Mouse (Mus musculus) thymus, postnatal 0 days (tissue): Measurements from ENCODE around the gene Hs3st3b1. TPM values are rescaled to one million over a fixed set of nuclear protein-coding genes. Genes with fewer than 3 reads are reported as not detected.

ENCODE experiments used
- DNase-seq: peaks from one replicate; pipeline ENCODE4 v3.0.0-alpha.2; 2015; ENCODE audit warnings: low spot score
- polyA plus RNA-seq: library from polyadenylated mRNA; unstranded; fragments of >200 nt; fragmentation: Nextera tagmentation; extraction: Ambion mirVana; gene quantifications from 2 replicates; pipeline ENCODE4 v1.2.1, GENCODE M21; 2015

Gene Hs3st3b1
- polyA plus RNA-seq, 1 experiment from 2014 or later, result 2.2 TPM

DNA sequence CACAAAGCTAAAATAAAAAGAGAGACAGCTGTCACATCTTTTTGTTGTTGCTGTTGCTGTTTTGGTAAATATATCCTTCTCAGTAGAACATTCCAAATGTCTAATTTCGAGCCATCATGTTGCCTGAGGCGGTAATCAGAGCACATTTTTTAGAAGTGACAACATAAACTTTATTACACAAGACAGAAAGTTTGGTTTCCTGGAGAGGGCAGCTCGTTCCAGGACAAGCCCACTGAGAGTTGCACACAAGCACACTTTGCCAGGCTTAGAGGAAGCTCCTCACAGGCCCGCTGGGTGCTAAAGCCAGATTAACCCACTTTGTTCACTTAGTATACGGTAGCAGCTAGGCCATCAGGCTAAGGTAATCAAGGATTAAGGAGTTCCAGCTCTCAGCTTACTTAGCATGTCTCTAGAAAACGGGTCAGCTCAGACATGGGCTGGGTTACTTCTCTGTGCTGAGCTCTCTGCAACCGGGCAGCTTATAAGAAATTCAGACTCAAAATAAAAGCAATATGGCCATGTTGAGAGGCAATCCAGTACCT lies 30.5 kb downstream of the Hs3st3b1 start:
- no peak for DNase-seq

DNA sequence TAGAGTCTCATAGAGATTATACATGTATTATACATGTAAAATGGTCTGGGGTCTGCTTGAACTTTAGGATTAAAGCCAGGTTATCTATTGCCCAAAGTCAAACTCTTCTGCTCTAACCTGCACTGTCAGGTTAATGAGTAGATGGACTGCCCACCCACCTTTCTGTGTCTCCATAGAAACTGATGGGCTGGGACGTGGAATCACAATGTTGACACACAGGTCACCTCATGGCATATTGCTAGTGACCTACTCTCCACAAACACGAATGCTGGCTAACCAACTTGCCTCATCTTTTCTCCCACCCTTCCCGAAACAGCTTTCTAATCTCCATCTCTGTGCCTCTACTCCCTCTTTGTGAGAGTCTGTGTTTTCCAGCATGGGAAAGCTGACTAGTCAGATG lies 38.7 kb downstream of the Hs3st3b1 start:
- no peak for DNase-seq

DNA sequence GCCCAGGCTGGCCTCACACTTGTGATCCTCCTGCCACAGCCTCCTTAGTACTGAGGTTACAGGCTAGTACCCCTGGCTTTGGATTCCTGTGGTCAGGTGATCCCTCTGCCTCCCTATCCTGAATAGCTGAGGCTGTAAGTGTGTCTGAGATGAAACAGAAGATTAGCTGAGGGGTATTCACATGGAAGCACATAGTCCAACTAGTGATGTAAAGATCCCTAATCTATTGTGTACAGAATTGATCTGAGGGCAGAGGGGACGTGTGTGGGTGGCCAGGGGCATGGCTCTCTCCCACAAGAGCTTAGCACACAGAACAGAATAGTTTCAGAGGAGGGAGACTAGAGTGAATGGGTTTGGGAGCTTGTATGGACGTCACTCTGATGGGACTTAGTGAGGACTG lies 41.8 kb downstream of the Hs3st3b1 start:
- no peak for DNase-seq

DNA sequence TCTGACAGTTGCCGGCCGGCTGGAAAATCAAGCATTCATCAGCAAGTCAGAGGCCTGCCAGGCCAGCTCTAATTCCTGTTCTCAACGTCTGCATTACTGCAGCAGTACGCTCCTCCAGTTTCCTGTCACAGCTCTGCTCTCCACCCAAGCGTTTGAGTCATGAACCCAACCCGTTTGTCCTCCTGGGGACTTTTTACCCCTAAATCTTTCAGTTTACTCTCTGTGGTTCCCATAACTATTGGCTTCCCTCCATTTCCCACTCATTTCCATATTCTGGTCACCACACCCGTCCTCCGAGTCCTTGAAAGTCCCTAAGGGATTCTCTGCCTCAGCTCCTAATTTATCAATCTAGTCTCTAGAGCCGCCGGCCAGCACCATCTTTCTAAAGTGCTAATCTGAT lies 42.8 kb downstream of the Hs3st3b1 start:
- no peak for DNase-seq

DNA sequence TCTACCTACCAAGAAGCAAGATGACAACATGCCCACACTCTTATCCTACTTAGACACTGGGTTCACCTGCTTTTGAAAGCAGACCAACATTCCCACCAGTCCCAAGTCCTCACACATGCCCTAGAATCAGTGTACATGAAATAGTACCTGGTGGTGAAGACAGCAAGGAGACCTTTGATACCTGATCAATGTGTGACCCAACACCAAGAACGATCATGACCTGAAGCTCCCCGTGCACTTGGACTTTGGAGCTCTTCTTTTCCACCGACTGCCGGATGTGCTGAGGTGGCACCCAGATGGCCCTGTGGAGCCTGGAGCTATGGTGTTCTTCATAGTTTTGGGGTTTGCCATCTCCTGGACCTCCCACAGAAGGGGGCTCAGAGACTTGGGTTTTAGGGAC lies 43.5 kb downstream of the Hs3st3b1 start:
- DNase-seq, result no peak

DNA sequence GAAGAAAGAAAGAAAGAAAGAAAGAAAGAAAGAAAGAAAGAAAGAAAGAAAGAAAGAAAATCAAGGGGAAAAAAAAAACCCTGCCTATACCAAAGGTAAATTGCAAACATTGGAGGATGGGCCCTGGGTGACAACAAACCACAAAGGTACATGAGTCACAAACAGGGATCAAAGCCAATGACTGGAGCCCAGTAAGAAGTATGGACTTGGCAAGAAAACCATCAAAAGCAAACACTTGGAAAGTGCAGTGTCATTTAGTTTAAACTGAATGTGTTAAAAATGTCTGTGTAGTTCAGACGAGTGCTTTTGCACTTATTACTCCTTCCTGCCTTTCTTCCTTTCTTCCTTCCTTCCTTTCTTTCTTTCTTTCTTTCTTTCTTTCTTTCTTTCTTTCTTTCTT lies 59.3 kb downstream of the Hs3st3b1 start:
- no peak for DNase-seq

DNA sequence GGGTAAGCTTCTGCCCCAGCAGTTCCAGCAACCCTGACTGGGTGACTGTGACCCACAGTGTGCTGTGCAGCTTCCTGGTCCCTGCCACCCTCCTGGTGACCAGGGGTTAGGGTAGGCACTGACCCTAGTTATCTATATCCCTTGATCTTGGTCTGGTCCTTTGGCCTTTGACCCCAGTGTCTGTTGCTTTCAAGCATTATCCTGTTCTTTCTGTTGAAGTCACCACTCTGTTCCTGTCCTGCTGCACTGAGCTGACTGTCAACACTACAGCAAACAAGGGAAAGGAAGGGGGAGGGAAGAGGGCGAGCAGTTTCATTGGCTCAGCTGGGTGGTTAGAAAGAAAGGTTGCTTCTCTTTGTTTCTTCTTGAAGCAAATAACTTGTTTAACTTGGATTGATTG lies 60.1 kb downstream of the Hs3st3b1 start:
- DNase-seq, result no peak

DNA sequence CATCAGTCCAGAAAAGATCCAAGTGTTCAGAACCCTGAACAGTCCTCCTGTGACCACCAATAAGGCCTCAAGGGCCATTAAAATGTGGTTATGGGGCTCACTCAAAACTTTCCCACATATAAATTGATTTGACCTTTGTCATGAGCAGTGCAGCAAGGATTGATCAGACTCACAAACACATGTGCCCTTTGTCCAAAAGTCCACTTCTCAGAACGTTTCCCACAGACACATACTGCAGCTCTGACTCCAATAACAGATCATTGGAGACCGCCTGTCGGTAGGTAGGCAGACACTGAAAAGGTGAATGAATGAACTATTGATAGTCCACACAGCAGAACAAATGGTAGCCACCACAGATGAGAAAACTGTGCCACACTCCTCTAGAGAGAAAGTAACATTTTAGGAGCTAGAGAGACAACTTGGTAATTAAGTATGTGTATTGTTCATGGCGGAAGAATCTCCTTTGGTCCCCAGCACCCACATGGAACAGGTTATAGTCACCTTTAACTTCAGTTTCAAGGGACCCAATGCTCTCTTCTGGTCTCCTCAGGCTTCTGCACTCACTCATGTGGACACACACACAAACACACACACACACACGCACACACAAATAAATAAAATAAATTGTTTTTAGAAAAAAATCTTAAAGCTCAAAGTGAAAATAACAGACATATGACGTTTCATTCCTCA lies 70.9 kb downstream of the Hs3st3b1 start:
- DNase-seq, result no peak

DNA sequence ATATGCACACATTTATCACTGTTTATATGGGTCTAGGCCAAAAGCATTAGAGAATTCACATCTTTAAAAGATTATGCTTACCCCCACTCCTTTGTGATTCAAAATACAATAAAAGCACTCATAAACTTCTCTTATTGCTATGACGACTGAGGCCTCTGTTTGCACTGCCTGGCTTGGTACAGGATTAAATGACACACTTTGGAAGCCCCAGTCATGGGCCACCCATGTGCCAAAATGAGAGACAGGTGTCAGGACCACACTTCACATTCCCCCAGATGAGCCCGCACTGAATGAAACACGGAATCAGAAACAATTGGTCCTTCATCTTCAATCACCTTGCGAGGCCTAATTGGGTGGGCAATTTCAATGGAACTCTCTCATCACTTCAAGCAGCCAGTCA lies 71.8 kb downstream of the Hs3st3b1 start:
- no peak for DNase-seq

DNA sequence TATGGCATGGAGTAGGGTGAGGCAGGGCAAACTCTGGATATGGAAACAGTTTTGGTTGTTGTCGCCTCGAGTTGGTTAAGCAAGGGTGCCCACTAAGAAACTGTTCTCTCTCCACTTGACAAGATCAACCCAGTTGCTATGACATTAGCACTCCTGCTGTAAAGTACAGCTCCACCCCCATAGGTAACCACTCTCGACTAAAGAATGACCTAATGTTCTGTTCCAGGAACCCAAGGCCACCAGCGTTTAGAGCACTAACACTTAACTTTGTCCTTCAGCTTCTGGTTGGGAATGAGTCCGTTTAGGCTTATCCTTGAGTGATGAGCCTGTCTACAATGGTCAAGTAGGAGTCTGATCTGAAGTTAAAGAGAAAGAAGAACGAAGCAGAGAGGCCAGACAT lies 76.7 kb downstream of the Hs3st3b1 start:
- DNase-seq, result no peak

DNA sequence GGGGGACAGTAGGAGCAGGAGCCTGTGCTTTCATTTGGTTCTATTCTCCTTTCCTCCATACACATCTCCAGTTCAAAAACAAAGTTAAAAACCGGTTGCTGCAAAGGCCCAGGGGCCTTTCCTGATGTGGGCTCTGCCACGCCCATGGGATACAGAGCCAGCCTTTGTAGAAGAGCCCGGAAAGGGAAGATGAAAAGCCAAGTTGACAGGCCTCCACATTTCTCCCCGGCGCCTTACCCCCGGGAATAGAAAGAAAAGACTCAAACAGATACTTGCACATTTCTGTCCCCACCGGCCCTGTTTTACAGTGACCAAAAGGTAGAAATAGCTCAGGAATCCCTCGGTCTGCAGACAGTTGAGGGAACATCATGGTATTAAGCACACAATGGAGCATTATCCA lies 77.4 kb downstream of the Hs3st3b1 start:
- DNase-seq, result no peak

DNA sequence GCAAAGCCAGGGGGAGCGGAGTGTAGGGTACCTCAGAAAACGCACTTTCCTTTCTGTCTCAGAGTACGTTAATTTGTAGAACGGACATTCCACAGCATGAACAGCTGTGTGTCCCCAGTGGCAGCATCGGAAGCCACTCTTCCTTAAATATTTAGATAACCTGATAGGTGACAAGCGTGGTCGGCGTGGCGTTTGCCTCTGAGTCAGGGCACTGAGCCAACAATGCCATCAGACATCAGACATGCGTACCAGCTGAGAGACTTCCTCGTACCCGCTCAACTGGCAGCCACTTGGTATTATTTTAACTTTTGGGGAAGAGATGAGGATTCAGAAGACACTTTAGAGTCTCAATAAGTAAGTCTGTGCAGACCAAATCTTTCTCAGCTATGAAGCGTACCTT lies 84.6 kb downstream of the Hs3st3b1 start:
- DNase-seq, result no peak

Other genes with a start within 250 kb of the Hs3st3b1 start
- 23.8 and 25.6 TPM in 2 replicates for gene Cox10, start 157.2 kb upstream of the Hs3st3b1 start, polyA plus RNA-seq